ENCODE assay signal across 8 mouse cellular contexts in genomic region chr3:101653446-101653845, GRCm38 (mm10). TPM values are rescaled to one million over a fixed set of nuclear protein-coding genes. Genes with fewer than 3 reads are reported as not detected.
DNase-seq lines count a peak whose midpoint lies in the region; ATAC-seq and TF ChIP-seq lines count a peak whose summit lies in the region.

No protein-coding gene starts in this region.

- no peaks in the 10 kb centered on the region for H3K36me3 ChIP-seq in forebrain, embryonic 16.5 days (ENCODE audit: control insufficient read depth, insufficient read depth)
- no peaks in the 10 kb centered on the region for H3K36me3 ChIP-seq in forebrain, embryonic 14.5 days (ENCODE audit: control insufficient read depth, insufficient read depth, low read length)
- no peaks in the 10 kb centered on the region for H3K36me3 ChIP-seq in neural tube, embryonic 15.5 days

- WGBS in forebrain, embryonic 16.5 days, result 53% methylated on average over 7 of the region's 7 CpGs
- 67% methylated on average over 7 of the region's 7 CpGs for WGBS in forebrain, embryonic 14.5 days
- 13% methylated on average over 7 of the region's 7 CpGs for WGBS in cerebellum, adult 2 months
- WGBS in neural tube, embryonic 15.5 days, result 34% methylated on average over 7 of the region's 7 CpGs

- no peaks in the 10 kb centered on the region for H3K9me3 ChIP-seq in forebrain, embryonic 16.5 days (ENCODE audit: control insufficient read depth, low read length)
- H3K9me3 ChIP-seq in forebrain, embryonic 14.5 days (replicated peaks; ENCODE audit: control insufficient read depth, low read length), result no peaks in the 10 kb centered on the region
- H3K9me3 ChIP-seq in neural tube, embryonic 15.5 days (replicated peaks), result no peaks in the 10 kb centered on the region

- intact Hi-C loops in heart, postnatal 10 days (cut with DNase I), result no loop called here

- TF ChIP-seq CTCF in cerebellum, adult 2 months (IDR thresholded peaks at IDR 0.05; ENCODE audit: borderline replicate concordance, insufficient read depth, low read depth, low read length), result no peak

- H3K27ac ChIP-seq in forebrain, embryonic 16.5 days (ENCODE audit: low read length), result no peak overlapping the region
- H3K27ac ChIP-seq in forebrain, embryonic 14.5 days (ENCODE audit: low read depth, low read length), result no peak overlapping the region
- H3K27ac ChIP-seq in cerebellum, adult 2 months (ENCODE audit: insufficient read depth, low read length), result peak overlapping the region; percentile 78
- peak overlapping the region; percentile 43; the same call in 1 of the 2 replicates for H3K27ac ChIP-seq in neural tube, embryonic 15.5 days (replicated peaks)

- ATAC-seq in forebrain, embryonic 16.5 days, result peak; percentile 72; the same call in 1 of the 2 replicates
- no peak for ATAC-seq in forebrain, embryonic 14.5 days
- ATAC-seq in neural tube, embryonic 15.5 days (ENCODE audit: low FRiP score), result no peak
- no peak for ATAC-seq in activated CD4-positive, CD25-positive, alpha-beta regulatory T cell, adult 4 months

- no peak for DNase-seq in forebrain, embryonic 14.5 days (ENCODE audit: low spot score)
- DNase-seq in cerebellum, adult 2 months, result peak; percentile 66 to 78
- peak; percentile 74 to 75 for DNase-seq in layer of hippocampus, adult 18-20 months (ENCODE audit: low spot score in 2 of 2)
- no peak for DNase-seq in heart, postnatal 10 days
- no peak for DNase-seq in testis, postnatal 10 days (ENCODE audit: low spot score)

- no peak overlapping the region for H3K4me2 ChIP-seq in forebrain, embryonic 16.5 days (ENCODE audit: low read length)
- H3K4me2 ChIP-seq in forebrain, embryonic 14.5 days (ENCODE audit: low read length), result no peak overlapping the region
- no peak overlapping the region for H3K4me2 ChIP-seq in neural tube, embryonic 15.5 days

- no peak for TF ChIP-seq POLR2A in cerebellum, adult 2 months (IDR thresholded peaks at IDR 0.05; ENCODE audit: borderline replicate concordance, insufficient read depth, low read length)

- H3K9ac ChIP-seq in forebrain, embryonic 16.5 days (replicated peaks; ENCODE audit: low read depth, low read length), result no peak overlapping the region
- H3K9ac ChIP-seq in forebrain, embryonic 14.5 days (ENCODE audit: low read length), result no peak overlapping the region
- H3K9ac ChIP-seq in neural tube, embryonic 15.5 days (replicated peaks), result no peak overlapping the region

- H3K4me1 ChIP-seq in forebrain, embryonic 16.5 days (replicated peaks; ENCODE audit: control insufficient read depth, insufficient read depth, low read length), result no peaks in the 10 kb centered on the region
- H3K4me1 ChIP-seq in forebrain, embryonic 14.5 days (ENCODE audit: control insufficient read depth, insufficient read depth, low read length), result no peaks in the 10 kb centered on the region
- H3K4me1 ChIP-seq in cerebellum, adult 2 months (ENCODE audit: control insufficient read depth, insufficient read depth, low read length), result peaks cover 15% of the 10 kb centered on the region
- peaks cover 8% of the 10 kb centered on the region for H3K4me1 ChIP-seq in neural tube, embryonic 15.5 days

- H3K4me3 ChIP-seq in forebrain, embryonic 16.5 days (replicated peaks; ENCODE audit: low read length), result no peak overlapping the region
- H3K4me3 ChIP-seq in forebrain, embryonic 14.5 days (ENCODE audit: low read depth, low read length), result no peak overlapping the region
- H3K4me3 ChIP-seq in cerebellum, adult 2 months (replicated peaks; ENCODE audit: insufficient read depth, low read depth, low read length), result no peak overlapping the region
- H3K4me3 ChIP-seq in neural tube, embryonic 15.5 days (replicated peaks), result no peak overlapping the region

- no peaks in the 10 kb centered on the region for H3K27me3 ChIP-seq in forebrain, embryonic 16.5 days (replicated peaks; ENCODE audit: control insufficient read depth, insufficient read depth, low read length)
- no peaks in the 10 kb centered on the region for H3K27me3 ChIP-seq in forebrain, embryonic 14.5 days (replicated peaks; ENCODE audit: control insufficient read depth, insufficient read depth, low read length)
- no peaks in the 10 kb centered on the region for H3K27me3 ChIP-seq in cerebellum, adult 2 months (ENCODE audit: control insufficient read depth, insufficient read depth, low read length)
- H3K27me3 ChIP-seq in neural tube, embryonic 15.5 days (replicated peaks), result no peaks in the 10 kb centered on the region

RNA-seq across cellular contexts. Expression of gene Atp1a1, which starts 49.0 kb away (rescaled TPM):
- polyA plus RNA-seq in forebrain, embryonic 16.5 days (2015; fragmentation: Nextera tagmentation; extraction: Ambion mirVana), result 42.7 and 49.2 TPM in 2 replicates
- polyA plus RNA-seq in forebrain, embryonic 14.5 days (2014; fragmentation: Nextera tagmentation; extraction: Ambion mirVana), result 50.8 and 64.9 TPM in 2 replicates
- polyA plus RNA-seq in cerebellum, adult 2 months (2012; rRNA removed), result 826 and 1,031 TPM in 2 replicates
- 100 to 1,000 TPM; 518 to 527 TPM for total RNA-seq in layer of hippocampus, adult 18-20 months (2021)
- 77.2 and 88.7 TPM in 2 replicates for polyA plus RNA-seq in neural tube, embryonic 15.5 days (2015; fragmentation: Nextera tagmentation; extraction: Ambion mirVana)
- polyA plus RNA-seq in activated CD4-positive, CD25-positive, alpha-beta regulatory T cell, adult 4 months (2017; shearing (Covaris generic)), result 10 to 100 TPM; 15.1 to 17.4 TPM
- total RNA-seq in heart, postnatal 10 days (2021), result 1,000 to 10,000 TPM in 1 of 2 experiments, 100 to 1,000 TPM in 1; 897 to 1,002 TPM

Comparison
In these comparisons a context has a peak if more than half of its experiments do, and no peak if none do; other contexts are left out.
1. H3K27ac ChIP-seq: peak in cerebellum, adult 2 months (single experiment) and neural tube, embryonic 15.5 days (single experiment); none in forebrain, embryonic 16.5 days (single experiment) and forebrain, embryonic 14.5 days (single experiment).
2. DNase-seq: peak in cerebellum, adult 2 months (2 of 2) and layer of hippocampus, adult 18-20 months (2 of 2); none in forebrain, embryonic 14.5 days (single experiment), heart, postnatal 10 days (0 of 2) and testis, postnatal 10 days (single experiment).